Mouse (Mus musculus) CD4-positive naive resting alpha-beta T cell, adult 76 days (primary cell): ENCODE results near the gene Abhd18. TPM values are rescaled to one million over a fixed set of nuclear protein-coding genes. Genes with fewer than 3 reads are reported as not detected.

Experiments
- total RNA-seq: library from RNA; stranded (reverse); gene quantifications from one replicate; pipeline ENCODE4 v1.2.4, GENCODE M21; 2023

Gene Abhd18
- total RNA-seq = 8.7 TPM

DNA sequence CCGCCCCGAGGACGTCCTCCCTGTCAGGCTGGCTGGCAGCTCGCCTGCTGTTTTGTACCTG, at the start of gene Abhd18:
Gene Abhd18 (plus strand): TSS at position 14 of the 61 bp plus-strand sequence.

DNA sequence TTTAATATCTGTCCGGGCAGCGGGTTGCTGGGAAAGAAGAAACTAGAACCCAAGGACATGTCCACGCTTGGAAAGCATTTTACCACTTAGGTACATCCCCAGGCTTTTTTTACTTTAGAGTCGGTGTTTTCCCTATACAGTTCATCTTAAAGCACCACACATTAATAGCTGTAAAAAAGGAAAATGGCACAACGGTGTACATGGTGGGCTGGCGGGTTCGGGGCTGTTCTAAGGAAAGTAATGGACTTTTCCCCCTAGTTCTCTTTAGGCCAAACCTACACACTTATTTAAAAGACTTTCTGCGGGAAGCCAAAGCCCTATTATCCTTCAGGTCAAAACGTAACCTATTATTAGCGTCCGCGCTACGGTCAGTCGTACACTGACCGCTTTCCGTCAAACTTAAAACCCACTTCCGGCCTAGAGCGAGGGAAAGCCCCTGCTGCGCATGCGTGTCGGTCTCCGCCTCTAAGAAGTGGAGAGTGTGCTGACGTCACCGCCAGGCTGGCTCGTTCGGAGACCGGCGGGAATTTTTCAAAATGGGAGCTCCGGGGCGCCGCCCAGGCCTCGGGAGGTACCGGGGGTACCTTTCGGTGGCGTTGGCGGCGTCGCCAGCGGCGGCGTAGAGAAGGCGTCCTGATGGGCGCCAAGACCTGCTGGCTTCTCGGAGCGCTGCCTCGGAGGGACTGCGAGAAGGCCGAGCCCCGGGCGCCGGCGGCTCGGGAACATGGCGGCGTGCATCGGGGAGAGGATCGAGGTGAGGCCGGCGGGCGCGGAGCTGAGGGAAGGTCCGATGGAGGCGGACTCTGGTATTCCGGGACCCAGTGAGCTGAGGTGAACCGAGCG, 47.0 kb upstream of the Abhd18 start, which contains the start of gene Plk4:
Gene Plk4 (plus strand): TSS at position 490 of the 843 bp plus-strand sequence.

DNA sequence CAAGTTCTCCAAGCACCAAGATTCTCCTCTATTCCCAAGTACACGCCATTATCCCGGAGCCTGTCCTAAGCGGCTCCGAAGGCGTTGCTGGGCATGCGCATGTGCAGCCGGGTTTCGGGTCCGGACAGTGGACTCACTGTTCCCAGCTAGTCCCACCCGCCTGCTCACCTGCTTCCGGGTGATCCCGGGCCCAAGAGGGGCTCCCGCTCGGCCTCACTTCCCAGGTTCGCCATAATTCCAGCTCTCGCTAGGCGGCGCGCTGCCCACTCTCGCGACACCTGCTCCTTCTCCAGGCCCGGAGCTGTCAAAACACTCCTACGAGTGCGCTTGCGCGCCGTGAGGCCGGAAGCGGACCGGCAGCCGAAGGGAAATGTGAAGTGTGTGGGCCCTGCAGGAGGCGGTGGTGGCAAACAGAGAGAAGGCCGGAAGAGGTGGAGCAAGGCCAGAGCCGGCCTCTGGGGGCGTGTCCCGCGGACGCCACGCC, 255 bp upstream of the Abhd18 start, which contains the start of gene Mfsd8:
Gene Mfsd8 (minus strand): TSS at position 414 of the 484 bp plus-strand sequence.

DNA sequence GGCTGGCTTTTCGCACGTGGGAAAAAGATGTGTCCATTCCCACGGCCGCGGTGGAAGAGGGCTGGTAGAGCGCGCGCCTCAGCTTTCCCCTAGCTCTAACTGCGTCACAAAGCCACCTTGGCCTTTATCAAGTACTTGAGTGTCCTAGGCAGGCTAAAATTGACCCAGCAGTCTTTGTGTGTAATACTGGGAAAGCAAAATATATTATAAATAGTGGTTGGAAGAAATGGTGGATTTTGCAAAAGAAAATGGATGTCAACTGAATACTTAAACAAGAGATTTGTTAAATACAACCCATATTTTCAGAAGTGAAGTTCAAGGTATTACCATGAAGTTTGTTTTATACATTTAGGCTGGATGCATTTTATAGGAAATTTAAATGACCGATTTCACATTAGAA, 55.7 kb downstream of the Abhd18 start, which contains the start of gene 1700034I23Rik:
Gene 1700034I23Rik (minus strand): TSS at position 101 of the 400 bp plus-strand sequence.

DNA sequence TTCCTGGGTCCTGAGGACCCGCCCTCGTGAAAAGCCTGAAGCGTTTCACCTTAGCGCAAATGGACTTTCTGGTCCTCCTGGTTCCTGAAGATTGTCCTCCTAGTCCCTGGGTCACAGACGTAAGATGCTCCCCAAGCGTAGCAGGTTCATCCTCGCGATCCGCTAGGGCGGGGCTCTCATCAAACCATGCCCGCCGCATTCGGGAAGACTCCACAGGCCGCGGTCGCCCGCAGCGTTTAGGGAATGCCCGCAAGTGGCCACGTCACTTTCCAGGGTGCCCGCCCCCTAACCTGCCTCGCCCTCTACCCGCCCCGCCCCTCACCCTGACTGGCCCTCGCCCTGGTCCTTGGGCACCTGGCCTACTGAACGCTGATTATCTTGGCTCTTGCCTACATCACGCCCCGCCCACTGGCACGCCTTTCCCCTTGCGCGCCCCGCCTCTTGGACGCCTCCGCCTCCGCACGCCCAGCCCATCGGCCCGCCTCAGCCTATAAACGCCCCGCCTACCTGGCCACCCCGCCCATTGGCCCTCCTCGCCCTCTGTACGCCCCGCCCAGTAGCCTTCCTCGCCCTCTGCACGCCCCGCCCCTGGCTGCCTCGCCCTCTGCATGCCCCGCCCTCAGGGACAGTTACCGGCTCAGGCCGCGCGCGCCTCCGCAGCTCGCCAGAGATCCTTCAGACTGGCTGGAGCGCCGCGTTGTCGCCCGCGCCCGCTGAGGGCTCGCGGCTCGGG, 102.6 kb downstream of the Abhd18 start, which contains the start of gene Larp1b:
Gene Larp1b (plus strand): TSS at position 659 of the 733 bp plus-strand sequence.

Other genes starting within 250 kb of the Abhd18 start
- not detected for gene Slc25a31, start 138.1 kb upstream of the Abhd18 start, total RNA-seq
- gene Hspa4l, start 102.5 kb upstream of the Abhd18 start, total RNA-seq = 38.0 TPM
- 20.9 TPM for gene Plk4, start 47.0 kb upstream of the Abhd18 start, total RNA-seq
- gene Mfsd8, start 84 bp upstream of the Abhd18 start, total RNA-seq = 13.0 TPM
- not detected for gene 1700034I23Rik, start 55.6 kb downstream of the Abhd18 start, total RNA-seq
- gene Larp1b, start 102.9 kb downstream of the Abhd18 start, total RNA-seq = 21.1 TPM
- gene Pgrmc2, start 236.1 kb downstream of the Abhd18 start, total RNA-seq = 33.5 TPM